Mouse (Mus musculus) E14TG2a.4 (cell line): Measurements from ENCODE around the gene Tcf19.

Experiments used
- H3K27me3 ChIP-seq: 2 replicates; pipeline ENCODE4 v1.6.1; 2014; ENCODE audit warnings: low read length, control low read depth; ENCODE audit not compliant: insufficient read depth
- H3K36me3 ChIP-seq: 2 replicates; pipeline ENCODE4 v1.6.1; 2014; ENCODE audit warnings: low read length, control low read depth; ENCODE audit not compliant: insufficient read depth
- H3K4me1 ChIP-seq: replicated peaks from 2 replicates; pipeline ENCODE4 v1.6.1; 2014; ENCODE audit warnings: low read depth, low read length, control low read depth
- H3K4me3 ChIP-seq: replicated peaks from 2 replicates; pipeline ENCODE4 v1.5.1; 2014; ENCODE audit warnings: mild to moderate bottlenecking, low read length
- H3K9me3 ChIP-seq: 2 replicates; pipeline ENCODE4 v1.6.1; 2014; ENCODE audit warnings: low read length, control low read depth
- CTCF ChIP-seq: conservative IDR thresholded peaks from 2 replicates; pipeline ENCODE4 v1.5.1; 2014; ENCODE audit warnings: low read length
- NANOG ChIP-seq: IDR thresholded peaks from 2 replicates; pipeline ENCODE4 v1.6.1; 2014; ENCODE audit warnings: borderline replicate concordance, low read length, mixed read lengths
- POU5F1 ChIP-seq: IDR thresholded peaks from 2 replicates; pipeline ENCODE4 v1.6.1; 2014; ENCODE audit warnings: low read length, borderline replicate concordance

The Tcf19 gene

DNA sequence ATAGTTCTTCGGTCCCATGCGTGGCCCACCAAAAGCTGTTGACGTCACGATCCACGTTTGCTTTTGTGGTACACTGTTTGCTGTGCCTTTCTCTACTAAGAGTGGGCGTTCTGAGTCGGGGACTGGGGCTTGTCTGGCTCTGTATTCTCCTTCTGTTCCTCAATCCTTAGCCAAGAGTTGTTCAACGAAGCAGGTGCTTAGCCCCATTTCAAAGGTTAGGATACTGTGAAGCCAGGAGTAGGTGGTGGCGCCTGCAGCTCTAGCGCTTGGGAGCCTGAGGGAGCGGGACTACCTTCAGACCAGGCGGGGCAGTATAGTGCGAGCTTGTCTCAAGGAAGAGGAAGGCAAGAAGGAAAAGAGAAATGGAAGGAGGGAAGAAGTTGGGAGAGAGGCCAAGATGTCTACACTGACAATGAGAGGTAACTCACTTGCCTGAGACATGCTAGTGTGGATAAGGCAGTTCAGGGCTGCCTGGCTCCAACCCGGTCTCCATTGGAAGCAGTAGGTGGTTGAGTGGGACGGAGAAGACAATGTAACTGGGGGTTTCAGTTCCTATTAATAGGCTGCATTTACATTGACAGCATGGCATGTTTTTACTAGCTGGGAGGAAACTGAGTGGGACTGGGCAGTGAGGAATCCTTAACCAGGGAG lies 26.3 kb upstream of the Tcf19 start:
- peaks cover 70% of the 10 kb centered on the region for H3K4me1 ChIP-seq
- H3K4me3 ChIP-seq: peak overlapping the region; percentile 49
- H3K27me3 ChIP-seq: no peaks in the 10 kb centered on the region
- H3K36me3 ChIP-seq: no peaks in the 10 kb centered on the region
- no peaks in the 10 kb centered on the region for H3K9me3 ChIP-seq
- no peak for TF ChIP-seq NANOG
- TF ChIP-seq POU5F1: no peak
- TF ChIP-seq CTCF: peak; percentile 25; the same call in 1 of the 2 replicates

DNA sequence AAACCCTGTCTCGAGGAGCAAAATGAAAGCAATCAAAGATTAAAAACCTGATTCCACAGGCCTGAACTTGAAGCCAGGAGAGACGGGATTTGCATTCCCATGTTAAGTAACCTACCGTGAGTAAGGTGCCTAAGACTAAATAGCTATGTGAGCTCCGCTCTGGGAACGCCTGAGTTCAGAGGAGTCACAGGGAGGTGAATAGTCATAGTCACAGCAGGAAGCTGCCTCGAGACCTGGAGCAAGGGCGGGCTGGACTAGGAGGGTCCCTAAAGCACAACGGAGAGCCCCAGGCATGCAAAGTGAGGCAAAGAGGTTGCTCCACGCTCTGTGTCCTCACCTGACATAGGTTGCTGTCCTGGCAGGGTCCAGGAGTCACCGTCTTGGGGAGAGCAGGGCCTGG lies 22.9 kb upstream of the Tcf19 start:
- Histone ChIP-seq H3K4me1 (peaks cover 54% of the 10 kb centered on the region), H3K4me3 (0 out of 2 replicates have a peak overlapping the region, but pooled peaks have one; percentile 26), H3K36me3 (no peaks in the 10 kb centered on the region), H3K9me3 (no peaks in the 10 kb centered on the region), H3K27me3 (no peaks in the 10 kb centered on the region)
- peak; percentile 56; the same call in 1 of the 2 replicates for TF ChIP-seq NANOG
- no peak for TF ChIP-seq CTCF

DNA sequence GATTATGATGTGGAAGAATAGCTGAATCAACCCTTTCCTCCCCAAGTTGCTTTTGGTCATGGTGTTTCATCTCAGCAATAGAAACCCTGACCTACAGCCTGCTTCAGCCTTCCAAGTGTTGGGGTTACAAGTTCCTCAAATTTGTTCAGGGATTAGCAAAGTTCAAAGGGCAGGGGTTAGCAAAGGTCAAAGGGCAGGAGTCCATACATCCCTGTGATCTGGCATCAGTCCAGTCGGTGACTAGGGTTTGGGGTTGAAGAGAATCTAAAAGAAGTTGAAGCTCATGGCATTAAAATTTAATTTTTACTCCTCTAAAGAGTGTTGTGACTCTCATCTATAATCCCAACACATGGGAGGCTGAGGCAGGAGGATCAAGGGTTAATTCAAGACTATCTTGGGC lies 21.9 kb upstream of the Tcf19 start:
- no peaks in the 10 kb centered on the region for H3K36me3 ChIP-seq
- no peaks in the 10 kb centered on the region for H3K9me3 ChIP-seq
- TF ChIP-seq POU5F1 (no peak), CTCF (no peak), NANOG (no peak)
- no peaks in the 10 kb centered on the region for H3K27me3 ChIP-seq
- H3K4me1 ChIP-seq: peaks cover 54% of the 10 kb centered on the region
- H3K4me3 ChIP-seq: no peak overlapping the region

DNA sequence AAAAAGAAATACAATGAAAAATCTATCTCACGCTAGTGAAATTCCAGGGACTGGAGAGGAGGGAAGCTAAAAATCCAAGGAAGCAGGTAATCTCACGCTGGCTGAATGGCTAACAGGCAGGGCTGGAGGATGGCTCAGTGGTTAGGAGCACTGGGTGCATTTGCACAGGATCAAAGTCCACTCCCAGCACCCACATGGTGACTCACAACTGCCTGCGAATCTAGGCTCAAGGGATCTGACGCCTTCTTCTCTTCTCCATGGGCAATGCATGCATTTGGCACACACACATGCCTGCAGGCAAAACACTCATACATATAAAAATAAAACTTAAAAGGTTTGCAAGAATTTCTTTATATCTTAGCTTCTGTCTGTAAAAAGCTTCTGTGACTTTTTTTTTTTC lies 20.8 kb upstream of the Tcf19 start:
- no peak overlapping the region for H3K4me3 ChIP-seq
- no peaks in the 10 kb centered on the region for H3K9me3 ChIP-seq
- H3K4me1 ChIP-seq: peaks cover 54% of the 10 kb centered on the region
- no peaks in the 10 kb centered on the region for H3K36me3 ChIP-seq
- H3K27me3 ChIP-seq: no peaks in the 10 kb centered on the region
- TF ChIP-seq CTCF (no peak), POU5F1 (no peak), NANOG (no peak)

DNA sequence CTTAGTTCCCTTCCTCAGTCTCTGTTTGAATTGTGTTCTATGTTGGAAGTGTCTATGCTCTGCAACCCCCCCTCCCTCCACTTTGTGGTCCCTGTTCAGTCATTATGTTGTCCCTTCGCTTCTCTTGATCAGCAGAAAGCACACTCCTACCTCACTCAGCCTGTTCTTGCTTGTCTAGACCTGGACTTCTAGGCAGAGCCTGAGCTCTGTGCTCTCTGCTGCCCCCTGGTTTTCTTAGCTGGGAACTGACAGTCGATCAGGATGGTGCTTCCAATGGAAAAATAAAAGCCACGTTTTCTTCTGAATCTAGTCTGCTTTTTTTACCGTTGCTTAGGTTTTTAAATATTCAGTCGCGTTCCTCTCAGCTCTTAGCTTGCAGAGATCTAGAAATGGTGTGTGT lies 17.7 kb upstream of the Tcf19 start:
- Histone ChIP-seq H3K4me3 (no peak overlapping the region), H3K4me1 (peaks cover 76% of the 10 kb centered on the region), H3K27me3 (no peaks in the 10 kb centered on the region), H3K36me3 (peaks cover 8% of the 10 kb centered on the region), H3K9me3 (no peaks in the 10 kb centered on the region)
- TF ChIP-seq NANOG (no peak), POU5F1 (no peak), CTCF (peak; percentile 99)

DNA sequence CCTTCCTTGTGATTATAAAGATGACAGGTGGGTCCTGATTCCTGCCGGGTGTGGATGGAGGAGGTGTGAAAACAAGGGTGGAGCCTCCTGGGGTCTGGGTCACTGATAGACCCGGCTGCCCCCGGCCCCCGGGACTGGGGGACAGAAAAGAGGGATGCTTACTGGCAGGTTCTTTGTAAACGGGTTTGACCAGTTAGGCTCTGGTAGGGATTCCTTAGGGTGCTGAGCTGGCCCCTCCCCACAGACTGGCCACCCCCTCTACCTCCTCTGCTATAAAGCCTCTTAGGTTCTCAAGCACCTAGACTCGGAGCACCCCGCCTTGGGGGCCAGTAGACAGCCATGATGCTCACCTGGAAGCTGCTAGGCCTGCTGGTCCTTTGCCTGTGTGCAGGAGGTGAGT lies 16.3 kb upstream of the Tcf19 start, which contains the start of gene Psors1c2:
TSS of gene Psors1c2 (plus strand) at position 301 of the 400 bp plus-strand sequence.
- Histone ChIP-seq H3K4me1 (peaks cover 75% of the 10 kb centered on the region), H3K36me3 (peaks cover 20% of the 10 kb centered on the region), H3K9me3 (no peaks in the 10 kb centered on the region), H3K4me3 (peak within 1 kb of the TSS; percentile 26), H3K27me3 (no peaks in the 10 kb centered on the region)
- TF ChIP-seq NANOG: no peak
- TF ChIP-seq POU5F1: no peak
- TF ChIP-seq CTCF: no peak

DNA sequence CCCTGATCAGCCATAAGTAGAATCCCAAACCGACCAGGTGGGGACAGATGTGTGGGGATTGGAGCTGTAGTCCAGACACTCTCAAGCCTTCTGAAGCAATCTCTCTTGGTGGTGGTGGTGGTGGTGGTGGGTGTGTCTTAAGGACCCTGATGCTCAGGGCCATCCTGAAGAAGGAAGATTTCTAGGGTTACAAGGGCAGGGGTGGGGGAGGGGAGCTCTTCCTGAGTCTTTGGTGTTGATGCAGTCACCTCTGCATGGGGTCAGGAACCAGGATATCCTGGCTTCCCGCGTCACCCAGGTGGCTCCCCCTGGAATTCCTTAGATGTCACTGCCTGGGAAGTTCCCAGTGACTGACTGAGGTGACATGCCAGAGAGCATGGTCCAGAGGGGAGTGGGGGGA lies 15.7 kb upstream of the Tcf19 start:
- TF ChIP-seq POU5F1 (no peak), CTCF (no peak), NANOG (no peak)
- Histone ChIP-seq H3K36me3 (peaks cover 23% of the 10 kb centered on the region), H3K9me3 (no peaks in the 10 kb centered on the region), H3K27me3 (no peaks in the 10 kb centered on the region), H3K4me1 (peaks cover 75% of the 10 kb centered on the region), H3K4me3 (peak overlapping the region; percentile 26; the same call in 1 of the 2 replicates)

DNA sequence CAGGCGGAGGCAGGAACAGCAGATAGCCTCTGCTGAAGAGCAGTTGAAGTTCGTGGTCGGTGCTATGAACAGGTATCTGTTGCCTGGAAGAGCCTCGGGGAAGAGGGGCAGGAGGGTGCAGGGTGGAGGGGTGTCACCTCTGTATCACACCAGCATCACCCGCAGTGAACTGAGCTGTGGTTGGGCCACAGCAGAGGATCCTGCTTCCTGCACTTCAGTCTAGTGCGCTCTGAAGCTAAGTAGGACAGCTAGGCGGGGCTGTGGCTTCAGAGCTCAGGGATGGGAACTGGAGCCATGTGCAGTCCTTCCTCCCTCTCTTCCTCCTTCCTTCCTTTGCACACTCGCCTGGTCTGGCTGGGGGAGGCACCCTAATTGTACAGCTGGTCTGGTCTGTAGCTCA lies 10.0 kb upstream of the Tcf19 start:
- TF ChIP-seq CTCF (no peak), POU5F1 (no peak), NANOG (no peak)
- no peaks in the 10 kb centered on the region for H3K9me3 ChIP-seq
- peaks cover 52% of the 10 kb centered on the region for H3K36me3 ChIP-seq
- H3K27me3 ChIP-seq: no peaks in the 10 kb centered on the region
- H3K4me1 ChIP-seq: peaks cover 70% of the 10 kb centered on the region
- peak overlapping the region; percentile 60 for H3K4me3 ChIP-seq

DNA sequence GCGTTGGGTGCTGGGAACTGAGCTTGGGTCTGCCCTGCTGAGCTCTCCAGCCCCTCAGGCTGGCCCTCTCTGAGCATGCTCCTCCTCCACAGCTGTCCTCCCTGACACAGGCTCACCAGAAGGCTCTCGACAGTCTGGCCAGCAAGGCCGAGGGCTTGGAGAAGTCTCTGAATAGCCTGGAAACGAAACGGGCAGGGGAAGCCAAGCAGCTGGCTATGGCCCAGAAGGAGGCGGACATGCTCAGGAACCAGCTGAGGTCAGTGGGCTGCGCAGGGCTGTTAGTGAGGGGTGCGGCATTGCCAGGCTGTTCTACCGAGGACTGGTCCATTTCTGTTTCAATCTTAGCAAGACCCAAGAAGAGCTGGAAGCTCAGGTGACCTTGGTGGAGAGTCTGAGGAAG lies 7.7 kb upstream of the Tcf19 start:
- Histone ChIP-seq H3K9me3 (no peaks in the 10 kb centered on the region), H3K4me3 (no peak overlapping the region), H3K36me3 (peaks cover 54% of the 10 kb centered on the region), H3K4me1 (peaks cover 69% of the 10 kb centered on the region), H3K27me3 (0 out of 2 replicates have a peak, but pooled peaks cover 3% of the 10 kb centered on the region)
- TF ChIP-seq CTCF (no peak), POU5F1 (no peak), NANOG (no peak)
